Mouse (Mus musculus): Measurements from ENCODE around the gene Fam136a. TPM values are rescaled to one million over a fixed set of nuclear protein-coding genes. Genes with fewer than 3 reads are reported as not detected.

Fam136a gene
- total RNA-seq, 2 experiments from 2014 or later, result 20.5 to 21.7 TPM

GRCm38 (mm10) chr6:86396581-86397256, 31.3 kb downstream of the Fam136a start, which contains the start of gene Pcyox1:
Gene Pcyox1, minus strand, starts transcription at chr6:86397154.
- DNase-seq (ENCODE audit: low spot score in 2 of 2), result peak; percentile 81 to 86

GRCm38 (mm10) chr6:86397257-86397980, 32.0 kb downstream of the Fam136a start:
- no peak for DNase-seq (ENCODE audit: low spot score in 2 of 2)

- DNase-seq (ENCODE audit: low spot score in 2 of 2), result no peak
Measured at GRCm38 (mm10) chr6:86398986-86399385, 33.5 kb downstream of the Fam136a start.

- DNase-seq (ENCODE audit: low spot score in 2 of 2), result no peak
Measured at GRCm38 (mm10) chr6:86399995-86400394, 34.5 kb downstream of the Fam136a start.

- peak; percentile 41 to 42 for DNase-seq (ENCODE audit: low spot score in 2 of 2)
Measured at GRCm38 (mm10) chr6:86400972-86401371, 35.5 kb downstream of the Fam136a start.

GRCm38 (mm10) chr6:86402681-86403607, 37.5 kb downstream of the Fam136a start:
- DNase-seq (ENCODE audit: low spot score in 2 of 2), result no peak

GRCm38 (mm10) chr6:86403728-86404099, 38.3 kb downstream of the Fam136a start:
- peak; percentile 90 to 94 for DNase-seq (ENCODE audit: low spot score in 2 of 2)

- DNase-seq (ENCODE audit: low spot score in 2 of 2), result peak; percentile 96 to 97
Measured at GRCm38 (mm10) chr6:86404100-86404861, 38.8 kb downstream of the Fam136a start, which contains the start of gene Tia1. Gene Tia1, plus strand, starts transcription at chr6:86404219.

GRCm38 (mm10) chr6:86404996-86405395, 39.5 kb downstream of the Fam136a start:
- no peak for DNase-seq (ENCODE audit: low spot score in 2 of 2)

GRCm38 (mm10) chr6:86406306-86406705, 40.9 kb downstream of the Fam136a start:
- DNase-seq (ENCODE audit: low spot score in 2 of 2), result no peak

GRCm38 (mm10) chr6:86418711-86419110, 53.3 kb downstream of the Fam136a start:
- DNase-seq (ENCODE audit: low spot score in 2 of 2), result no peak

GRCm38 (mm10) chr6:86419239-86419638, 53.8 kb downstream of the Fam136a start:
- DNase-seq (ENCODE audit: low spot score in 2 of 2), result no peak

Other genes with a start within 250 kb of the Fam136a start
- 10 to 100 TPM; 13.0 to 17.7 TPM for gene Tgfa, start 170.4 kb upstream of the Fam136a start, total RNA-seq (2021)
- gene Snrpg, start 5.7 kb downstream of the Fam136a start, total RNA-seq (2021), result 10 to 100 TPM; 50.7 to 60.3 TPM
- gene Pcyox1, start 31.5 kb downstream of the Fam136a start, total RNA-seq (2021), result 100 to 1,000 TPM; 105 to 115 TPM
- gene Tia1, start 38.6 kb downstream of the Fam136a start, total RNA-seq (2021), result 100 to 1,000 TPM in 1 of 2 experiments, 10 to 100 TPM in 1; 97.8 to 102 TPM
- under 1 TPM in 1 of 2 experiments, not detected in 1; 0.58 TPM for gene Gm44790, start 61.0 kb downstream of the Fam136a start, total RNA-seq (2021)
- gene C87436, start 72.7 kb downstream of the Fam136a start, total RNA-seq (2021), result 10 to 100 TPM; 21.6 to 22.8 TPM
- gene Pcbp1, start 160.7 kb downstream of the Fam136a start, total RNA-seq (2021), result 100 to 1,000 TPM; 188 to 189 TPM

Measured in left cerebral cortex, adult 18-20 months (tissue).